Mouse (Mus musculus): Measurements from ENCODE around the gene Anp32e. TPM values are rescaled to one million over a fixed set of nuclear protein-coding genes. Genes with fewer than 3 reads are reported as not detected.
A peak's percentile ranks its signal among the peaks of the same experiment; 100 is the strongest.
"Not testable (repeated sequence)": the region's sequence is repeated elsewhere in the genome, so short reads cannot be mapped to it uniquely, and the experiment has no call there.

The Anp32e gene
- polyA plus RNA-seq, 1 experiment from 2014 or later = 78.3 TPM

DNA sequence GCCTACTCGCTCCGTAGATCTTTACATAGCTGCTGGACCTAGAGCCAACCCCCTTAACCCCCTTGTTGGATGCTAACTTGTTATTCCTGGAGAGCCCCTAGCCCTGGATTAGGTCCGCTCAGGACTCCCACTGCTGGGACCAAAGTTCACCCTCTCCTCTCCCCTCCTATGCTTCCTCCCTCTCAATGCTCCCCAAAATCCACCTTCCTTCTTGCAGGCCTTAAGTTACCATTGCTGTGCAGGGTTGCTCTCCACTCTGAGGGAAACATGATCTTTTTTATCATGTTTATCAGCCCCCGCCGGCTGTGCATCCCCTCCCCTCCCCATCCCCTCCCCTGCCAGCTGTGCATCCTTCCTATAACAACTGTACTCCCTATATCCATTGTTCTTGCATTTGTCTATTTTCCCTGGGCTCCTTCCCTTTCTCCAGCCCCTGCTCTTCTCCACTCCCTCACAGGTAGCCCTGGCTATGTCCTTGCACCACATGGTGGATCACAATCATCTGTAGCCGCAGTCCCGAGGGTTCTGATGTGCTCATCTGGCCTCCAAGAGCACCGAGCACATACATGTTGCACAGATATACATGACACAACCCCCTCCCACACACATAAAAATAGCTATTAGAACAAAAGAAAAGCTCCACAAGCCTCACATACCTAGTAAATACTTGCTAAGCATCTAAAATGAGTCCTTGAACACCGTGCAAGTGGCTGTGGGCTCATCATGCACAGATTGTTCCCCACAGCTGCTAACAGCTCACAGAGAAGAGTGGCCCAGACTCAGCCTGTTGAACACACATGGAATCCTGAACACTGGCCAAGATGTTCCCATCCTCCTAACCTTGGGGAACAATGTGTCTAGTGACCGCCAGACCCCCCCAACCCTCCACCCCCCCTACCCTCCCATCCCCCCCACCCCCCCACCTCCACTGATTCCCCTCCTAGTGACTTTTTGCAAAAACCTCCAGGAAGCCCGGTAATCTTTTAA is 36.7 kb upstream of the Anp32e start:
- WGBS = 19% methylated on average over 11 of the region's 11 CpGs

GRCm38 (mm10) chr3:95893126-95893525 is 35.9 kb upstream of the Anp32e start:
- ATAC-seq (ENCODE audit: low FRiP score, low TSS enrichment) = no peak
- peak overlapping the region; percentile 38; the same call in 1 of the 2 replicates for H3K9ac ChIP-seq (ENCODE audit: low read depth, low read length)
- H3K36me3 ChIP-seq (ENCODE audit: control insufficient read depth, insufficient read depth, low read length) = peaks cover 7% of the 10 kb centered on the region; the same call in 1 of the 2 replicates
- peak overlapping the region; percentile 54 for H3K4me2 ChIP-seq (replicated peaks; ENCODE audit: low read depth, low read length)
- H3K4me3 ChIP-seq (ENCODE audit: low read length) = peak overlapping the region; percentile 70
- no peaks in the 10 kb centered on the region for H3K27me3 ChIP-seq (ENCODE audit: control insufficient read depth, insufficient read depth, low read length)
- peak overlapping the region; percentile 93 for H3K27ac ChIP-seq (ENCODE audit: low read depth, low read length)
- H3K4me1 ChIP-seq (ENCODE audit: control insufficient read depth, insufficient read depth, low read length) = peaks cover 30% of the 10 kb centered on the region
- no peaks in the 10 kb centered on the region for H3K9me3 ChIP-seq (ENCODE audit: control insufficient read depth, low read length)
- WGBS = 8% methylated on average over 7 of the region's 7 CpGs

More for the DNA sequence above, 36.7 kb upstream of the Anp32e start:
- H3K27me3 ChIP-seq (ENCODE audit: control insufficient read depth, insufficient read depth, low read length) = no peaks in the 10 kb centered on the region
- peak overlapping the region; percentile 19; the same call in 1 of the 2 replicates for H3K9ac ChIP-seq (ENCODE audit: low read depth, low read length)
- H3K27ac ChIP-seq (ENCODE audit: low read depth, low read length) = peak overlapping the region; percentile 93
- ATAC-seq (ENCODE audit: low FRiP score, low TSS enrichment) = peak; percentile 32; the same call in 1 of the 2 replicates
- no peaks in the 10 kb centered on the region for H3K9me3 ChIP-seq (ENCODE audit: control insufficient read depth, low read length)
- peak overlapping the region; percentile 54 for H3K4me2 ChIP-seq (replicated peaks; ENCODE audit: low read depth, low read length)
- H3K4me1 ChIP-seq (ENCODE audit: control insufficient read depth, insufficient read depth, low read length) = peaks cover 30% of the 10 kb centered on the region
- peaks cover 1% of the 10 kb centered on the region; the same call in 1 of the 2 replicates for H3K36me3 ChIP-seq (ENCODE audit: control insufficient read depth, insufficient read depth, low read length)
- H3K4me3 ChIP-seq (ENCODE audit: low read length) = peak overlapping the region; percentile 30; the same call in 1 of the 2 replicates

DNA sequence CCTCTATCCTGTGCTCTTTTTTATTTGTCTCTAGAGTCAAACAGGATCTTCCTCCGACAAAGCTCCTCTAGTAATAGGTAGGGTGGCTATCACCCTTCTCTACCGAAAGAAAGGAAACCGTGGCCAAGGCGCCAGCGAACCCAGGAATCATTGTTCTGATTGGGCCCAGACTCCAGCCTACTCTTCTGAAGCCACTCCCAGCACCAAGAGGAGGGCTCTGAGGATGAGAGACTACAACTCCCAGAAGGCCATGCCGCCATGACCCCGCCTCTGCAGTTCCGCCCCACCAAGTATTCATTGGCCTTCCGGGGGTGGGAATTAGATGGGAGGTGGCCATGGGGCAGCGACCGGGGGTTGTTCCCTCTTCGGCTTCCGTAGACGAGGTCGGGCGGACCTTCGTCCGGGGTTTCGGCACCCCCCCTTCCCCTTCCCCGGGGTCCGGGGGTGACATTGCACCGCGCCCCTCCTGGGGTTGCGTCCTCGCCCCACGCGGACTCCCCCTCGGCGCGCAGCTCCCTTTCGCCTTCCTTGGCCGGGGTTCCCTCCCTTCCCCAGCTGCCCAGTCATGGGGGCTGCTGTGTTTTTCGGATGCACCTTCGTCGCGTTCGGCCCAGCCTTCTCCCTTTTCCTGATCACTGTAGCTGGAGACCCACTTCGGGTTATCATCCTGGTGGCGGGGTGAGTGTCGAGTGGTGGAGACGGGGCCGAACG is 35.3 kb upstream of the Anp32e start, which contains the start of gene Aph1a:
Gene Aph1a, plus strand, starts transcription at position 364 of the 711 bp plus-strand sequence.
- not testable (repeated sequence) for H3K36me3 ChIP-seq (ENCODE audit: control insufficient read depth, insufficient read depth, low read length)

GRCm38 (mm10) chr3:95894317-95895160 is 34.5 kb upstream of the Anp32e start:
- H3K4me2 ChIP-seq (replicated peaks; ENCODE audit: low read depth, low read length) = peak overlapping the region; percentile 57
- 7% methylated on average over 16 of the region's 16 CpGs for whole genome bisulfite sequencing
- no peaks in the 10 kb centered on the region for H3K9me3 ChIP-seq (ENCODE audit: control insufficient read depth, low read length)
- peaks cover 7% of the 10 kb centered on the region; the same call in 1 of the 2 replicates for H3K36me3 ChIP-seq (ENCODE audit: control insufficient read depth, insufficient read depth, low read length)
- H3K27me3 ChIP-seq (ENCODE audit: control insufficient read depth, insufficient read depth, low read length) = no peaks in the 10 kb centered on the region
- H3K4me1 ChIP-seq (ENCODE audit: control insufficient read depth, insufficient read depth, low read length) = peaks cover 30% of the 10 kb centered on the region
- H3K9ac ChIP-seq (ENCODE audit: low read depth, low read length) = peak overlapping the region; percentile 78
- peak overlapping the region; percentile 78; the same call in 1 of the 2 replicates for H3K27ac ChIP-seq (ENCODE audit: low read depth, low read length)
- peak overlapping the region; percentile 70 for H3K4me3 ChIP-seq (ENCODE audit: low read length)
- ATAC-seq (ENCODE audit: low FRiP score, low TSS enrichment) = peak; percentile 6; the same call in 1 of the 2 replicates

More for the DNA sequence above, 35.3 kb upstream of the Anp32e start, which contains the start of gene Aph1a:
- peak within 1 kb of the TSS; percentile 78 for H3K9ac ChIP-seq (ENCODE audit: low read depth, low read length)
- peak within 1 kb of the TSS; percentile 93 for H3K27ac ChIP-seq (ENCODE audit: low read depth, low read length)
- peak within 1 kb of the TSS; percentile 57 for H3K4me2 ChIP-seq (replicated peaks; ENCODE audit: low read depth, low read length)
- peaks cover 30% of the 10 kb centered on the region for H3K4me1 ChIP-seq (ENCODE audit: control insufficient read depth, insufficient read depth, low read length)
- peak; percentile 96 for ATAC-seq (ENCODE audit: low FRiP score, low TSS enrichment)
- not testable (repeated sequence) for H3K9me3 ChIP-seq (ENCODE audit: control insufficient read depth, low read length); H3K27me3 ChIP-seq (ENCODE audit: control insufficient read depth, insufficient read depth, low read length)
- H3K4me3 ChIP-seq (ENCODE audit: low read length) = peak within 1 kb of the TSS; percentile 70
- WGBS = 1% methylated on average over 24 of the region's 43 CpGs

DNA sequence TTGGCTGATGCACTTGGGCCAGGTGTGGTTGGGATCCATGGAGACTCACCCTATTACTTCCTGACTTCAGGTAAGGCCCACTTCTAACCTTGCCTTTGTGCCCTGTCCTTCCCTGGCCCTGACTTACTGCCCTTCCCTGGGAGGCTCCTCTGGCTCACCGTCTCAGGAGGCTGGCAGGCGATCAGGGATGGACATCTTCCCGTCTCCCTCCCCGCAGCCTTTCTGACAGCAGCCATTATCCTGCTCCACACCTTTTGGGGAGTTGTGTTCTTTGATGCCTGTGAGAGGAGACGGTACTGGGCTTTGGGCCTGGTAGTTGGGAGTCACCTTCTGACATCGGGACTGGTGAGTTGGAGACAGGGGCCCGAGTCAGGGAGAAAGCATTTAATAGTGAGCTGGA is 33.5 kb upstream of the Anp32e start:
- H3K27ac ChIP-seq (ENCODE audit: low read depth, low read length); ATAC-seq (ENCODE audit: low FRiP score, low TSS enrichment); H3K9ac ChIP-seq (ENCODE audit: low read depth, low read length); H3K4me2 ChIP-seq (replicated peaks; ENCODE audit: low read depth, low read length); H3K4me3 ChIP-seq (ENCODE audit: low read length); H3K27me3 ChIP-seq (ENCODE audit: control insufficient read depth, insufficient read depth, low read length); H3K36me3 ChIP-seq (ENCODE audit: control insufficient read depth, insufficient read depth, low read length); H3K9me3 ChIP-seq (ENCODE audit: control insufficient read depth, low read length): not testable (repeated sequence)
- H3K4me1 ChIP-seq (ENCODE audit: control insufficient read depth, insufficient read depth, low read length) = peaks cover 30% of the 10 kb centered on the region
- WGBS = 77% methylated on average over 7 of the region's 7 CpGs

DNA sequence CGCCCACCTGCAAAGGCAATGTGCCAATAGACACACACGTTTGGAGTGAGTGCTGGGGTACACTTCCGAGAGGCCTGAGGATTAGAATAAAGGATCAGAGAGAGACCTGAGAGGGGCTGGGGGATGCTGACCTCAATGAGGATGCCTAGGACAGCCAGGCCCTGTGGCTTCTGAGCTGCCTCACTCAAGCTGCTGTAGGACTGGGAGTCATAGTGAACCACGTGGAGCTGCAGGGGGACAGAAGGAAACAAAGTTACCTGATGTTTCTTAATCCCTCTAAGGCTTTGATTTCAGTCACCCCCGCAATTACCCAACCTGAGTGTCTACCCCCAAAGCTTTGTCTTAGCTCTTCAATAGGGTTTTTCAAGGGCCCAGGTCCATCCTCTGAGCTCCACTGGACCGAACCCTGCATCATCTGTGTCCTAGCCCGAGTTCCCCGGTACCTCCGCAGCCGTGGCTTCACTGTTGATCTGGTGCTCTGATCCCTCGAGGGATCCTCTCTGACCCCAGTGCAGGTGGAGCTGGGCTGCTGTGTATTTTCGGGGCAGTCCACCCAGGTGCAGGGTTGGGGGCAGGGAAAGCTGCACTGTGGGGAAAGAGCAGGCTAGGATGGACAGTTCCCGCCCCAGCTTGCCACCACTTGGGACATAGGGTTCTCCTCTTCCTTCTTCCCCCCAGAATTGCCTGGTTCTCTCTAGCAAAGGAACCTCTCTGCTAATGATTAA is 29.1 kb upstream of the Anp32e start:
- no peaks in the 10 kb centered on the region for H3K9me3 ChIP-seq (ENCODE audit: control insufficient read depth, low read length)
- no peak overlapping the region for H3K27ac ChIP-seq (ENCODE audit: low read depth, low read length)
- H3K4me3 ChIP-seq (ENCODE audit: low read length) = no peak overlapping the region
- WGBS = 77% methylated on average over 13 of the region's 13 CpGs
- H3K36me3 ChIP-seq (ENCODE audit: control insufficient read depth, insufficient read depth, low read length) = peaks cover 7% of the 10 kb centered on the region; the same call in 1 of the 2 replicates
- 0 out of 2 replicates have a peak overlapping the region, but pooled peaks have one; percentile 18 for H3K9ac ChIP-seq (ENCODE audit: low read depth, low read length)
- no peak for ATAC-seq (ENCODE audit: low FRiP score, low TSS enrichment)
- H3K4me1 ChIP-seq (ENCODE audit: control insufficient read depth, insufficient read depth, low read length) = peaks cover 30% of the 10 kb centered on the region
- H3K4me2 ChIP-seq (replicated peaks; ENCODE audit: low read depth, low read length) = no peak overlapping the region
- H3K27me3 ChIP-seq (ENCODE audit: control insufficient read depth, insufficient read depth, low read length) = no peaks in the 10 kb centered on the region

DNA sequence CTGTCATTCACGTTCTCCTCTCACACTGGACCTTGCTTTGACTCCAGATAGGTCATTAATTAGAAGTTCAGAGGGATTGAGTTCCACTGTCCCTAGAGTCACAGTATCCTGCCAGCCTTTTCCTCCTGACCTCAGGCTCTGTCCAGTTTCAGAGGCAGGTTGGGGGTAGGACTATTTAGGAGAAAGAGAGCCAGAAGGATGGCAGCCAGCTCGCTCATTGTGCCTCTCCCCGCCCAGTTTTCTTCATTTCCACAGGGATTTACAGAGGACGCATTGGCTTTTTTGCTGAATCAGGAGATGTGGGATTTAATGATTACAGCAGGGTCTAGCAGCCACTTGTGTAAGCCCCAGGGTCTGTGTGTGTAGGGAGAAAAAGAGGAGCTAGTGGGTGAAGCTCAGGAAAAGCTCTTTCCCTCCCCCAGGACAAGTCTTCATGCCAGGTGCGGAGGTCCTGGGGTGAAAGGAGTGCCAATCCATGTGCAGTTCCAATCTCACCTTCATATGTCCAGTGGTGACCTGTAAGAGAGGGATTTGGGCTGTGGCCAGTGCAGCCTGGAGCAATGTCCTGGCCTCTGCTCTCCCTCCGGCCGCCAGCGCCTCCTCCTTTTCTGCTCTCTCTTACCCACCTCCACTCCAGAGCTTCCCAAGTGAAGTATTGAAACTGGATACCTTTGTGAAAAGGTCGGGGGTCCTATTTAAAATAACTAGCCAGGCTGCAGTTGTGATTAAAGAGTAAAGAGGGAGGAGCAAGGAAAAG is 27.3 kb upstream of the Anp32e start:
- ATAC-seq (ENCODE audit: low FRiP score, low TSS enrichment) = no peak
- no peak overlapping the region for H3K4me2 ChIP-seq (replicated peaks; ENCODE audit: low read depth, low read length)
- no peak overlapping the region for H3K4me3 ChIP-seq (ENCODE audit: low read length)
- peaks cover 39% of the 10 kb centered on the region for H3K4me1 ChIP-seq (ENCODE audit: control insufficient read depth, insufficient read depth, low read length)
- no peak overlapping the region for H3K9ac ChIP-seq (ENCODE audit: low read depth, low read length)
- no peaks in the 10 kb centered on the region for H3K9me3 ChIP-seq (ENCODE audit: control insufficient read depth, low read length)
- H3K27me3 ChIP-seq (ENCODE audit: control insufficient read depth, insufficient read depth, low read length) = no peaks in the 10 kb centered on the region
- WGBS = 46% methylated on average over 9 of the region's 9 CpGs
- peaks cover 7% of the 10 kb centered on the region; the same call in 1 of the 2 replicates for H3K36me3 ChIP-seq (ENCODE audit: control insufficient read depth, insufficient read depth, low read length)
- peak overlapping the region; percentile 47; the same call in 1 of the 2 replicates for H3K27ac ChIP-seq (ENCODE audit: low read depth, low read length)
